Mouse (Mus musculus) G1E-ER4 (cell line): ENCODE results near the gene A930017K11Rik. TPM values are rescaled to one million over a fixed set of nuclear protein-coding genes. Genes with fewer than 3 reads are reported as not detected.

Experiments
- GATA1 ChIP-seq: IDR thresholded peaks from one replicate; pipeline ENCODE4 v1.8.0; 2012; ENCODE audit warnings: low read length, inconsistent platforms
- polyA plus RNA-seq: library from polyadenylated mRNA; stranded (reverse); fragments of >175 nt; gene quantifications from 2 replicates; pipeline ENCODE4 v1.2.3, GENCODE M21; 2012

A930017K11Rik gene
- polyA plus RNA-seq, 1 experiment = 0.15 TPM

DNA sequence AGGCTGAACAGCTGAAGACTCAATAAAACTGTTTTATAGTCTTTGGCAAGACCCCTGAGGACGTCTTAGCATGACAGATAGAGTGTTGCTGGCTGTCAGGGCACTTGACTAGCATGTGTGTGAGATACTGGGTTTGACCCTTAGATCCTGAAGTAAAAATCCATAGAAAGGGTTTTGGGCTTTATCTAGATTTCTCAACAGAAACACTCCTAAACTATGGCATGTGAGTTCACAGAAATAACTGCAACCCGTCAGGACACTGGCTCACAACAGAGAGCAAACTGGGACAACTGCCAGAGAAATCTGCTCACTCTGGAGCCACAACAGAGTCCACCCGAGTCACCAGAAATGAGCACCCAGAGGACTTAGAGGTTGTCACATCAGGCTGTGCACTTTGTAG, 15.3 kb upstream of the A930017K11Rik start:
- no peak for TF ChIP-seq GATA1

DNA sequence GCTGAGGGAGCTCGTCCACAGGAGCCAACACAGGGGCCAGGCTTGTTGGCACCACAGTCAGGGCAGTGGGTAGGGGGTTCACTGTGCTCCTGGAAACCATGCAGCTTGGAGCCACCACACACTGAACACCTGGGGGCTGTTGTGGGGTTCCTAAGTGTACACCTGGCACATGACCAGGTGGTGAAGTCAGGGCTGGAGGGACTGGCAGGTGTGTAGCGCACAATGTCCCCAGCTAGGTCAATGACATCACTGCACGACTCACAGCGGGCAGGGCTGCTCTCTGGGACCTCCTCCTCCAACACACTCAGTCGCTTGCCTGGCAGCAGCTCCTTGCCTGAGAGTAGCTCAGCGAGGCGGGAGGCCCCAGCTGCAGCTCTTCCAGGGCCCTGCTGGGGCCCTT, 11.9 kb upstream of the A930017K11Rik start:
- no peak for TF ChIP-seq GATA1

DNA sequence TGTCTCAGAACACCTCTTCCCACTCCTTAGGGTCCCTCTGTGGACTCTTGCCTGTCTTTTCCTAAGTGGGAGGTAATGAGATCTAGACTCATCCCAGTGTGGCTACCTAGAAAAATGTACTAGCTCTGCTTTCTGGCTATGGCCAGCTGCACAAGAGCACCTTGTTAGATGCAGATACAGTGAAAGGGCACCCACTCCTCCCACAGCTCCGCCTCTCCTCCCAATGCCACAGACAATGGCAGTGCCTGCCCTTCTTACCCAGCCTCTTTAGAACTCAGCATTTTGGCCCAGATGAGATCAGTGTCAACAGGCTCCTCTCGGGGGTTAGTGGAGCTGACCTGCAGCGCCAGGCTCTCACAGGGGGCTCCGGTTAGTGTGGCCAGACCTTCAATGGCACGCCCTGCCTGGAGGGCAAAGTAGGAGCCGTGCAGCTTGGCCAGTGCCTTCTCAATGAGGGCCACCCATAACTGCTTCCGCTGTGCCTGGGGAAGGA, 10.1 kb upstream of the A930017K11Rik start:
- TF ChIP-seq GATA1 = no peak

DNA sequence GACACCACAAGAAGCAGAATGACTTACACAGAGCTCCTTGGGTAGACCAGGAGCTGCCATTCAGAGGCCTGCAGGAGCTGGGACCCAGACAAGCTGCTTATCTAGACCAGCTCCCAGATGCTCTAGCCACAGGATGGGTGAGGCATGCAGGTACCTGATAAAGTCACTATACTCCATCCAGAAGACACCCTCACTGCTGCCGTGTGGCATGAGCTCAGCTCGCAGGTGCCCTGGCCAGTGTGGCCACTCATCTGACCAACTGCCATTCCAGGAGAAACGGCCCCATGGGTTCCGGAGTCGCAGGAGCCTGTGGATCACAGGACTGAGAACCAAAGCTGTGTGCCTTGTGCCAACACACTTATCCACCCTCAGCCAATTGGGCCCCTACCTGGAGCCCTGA, 9.2 kb upstream of the A930017K11Rik start:
- TF ChIP-seq GATA1 = peak; percentile 76

DNA sequence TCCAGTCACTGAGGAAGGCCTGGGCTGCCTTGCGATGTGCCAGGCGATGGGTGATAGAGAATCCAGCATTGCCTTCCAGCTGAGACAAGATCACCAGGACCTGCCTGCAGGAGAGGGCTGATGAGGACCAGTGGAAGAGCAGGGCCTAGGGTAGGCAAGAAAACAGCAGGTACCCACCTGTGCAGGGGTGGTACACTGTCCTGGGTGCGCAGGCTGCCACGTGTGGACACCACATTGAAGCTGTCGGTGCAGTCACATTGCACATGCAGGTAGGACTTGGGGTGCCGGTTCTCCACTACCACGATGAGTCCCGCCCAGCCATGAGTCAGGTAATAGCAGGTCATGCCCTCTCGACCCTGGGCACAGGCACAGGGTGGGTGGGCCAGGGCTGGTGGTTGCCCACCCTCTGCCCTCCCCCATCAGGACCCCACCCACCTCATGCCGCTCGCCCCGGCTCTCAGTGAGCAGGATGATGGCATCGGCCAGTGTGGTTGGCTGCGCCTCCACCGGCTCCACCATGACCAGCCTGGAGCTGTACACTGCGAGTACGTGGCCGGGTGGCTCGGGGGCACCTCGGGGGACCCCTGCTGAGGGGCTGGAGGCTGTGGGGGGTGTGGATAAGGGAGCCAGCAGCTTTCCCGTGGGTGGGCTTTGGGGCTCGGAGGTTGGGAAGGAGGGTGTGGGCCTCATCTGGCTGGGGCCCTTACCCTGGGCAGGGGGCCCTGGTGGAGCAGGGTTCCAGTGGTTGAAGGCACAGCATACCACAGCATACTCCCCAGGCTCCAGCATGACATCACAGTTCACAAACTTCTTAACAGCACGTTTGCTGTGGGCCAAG, 7.5 kb upstream of the A930017K11Rik start:
- no peak for TF ChIP-seq GATA1

DNA sequence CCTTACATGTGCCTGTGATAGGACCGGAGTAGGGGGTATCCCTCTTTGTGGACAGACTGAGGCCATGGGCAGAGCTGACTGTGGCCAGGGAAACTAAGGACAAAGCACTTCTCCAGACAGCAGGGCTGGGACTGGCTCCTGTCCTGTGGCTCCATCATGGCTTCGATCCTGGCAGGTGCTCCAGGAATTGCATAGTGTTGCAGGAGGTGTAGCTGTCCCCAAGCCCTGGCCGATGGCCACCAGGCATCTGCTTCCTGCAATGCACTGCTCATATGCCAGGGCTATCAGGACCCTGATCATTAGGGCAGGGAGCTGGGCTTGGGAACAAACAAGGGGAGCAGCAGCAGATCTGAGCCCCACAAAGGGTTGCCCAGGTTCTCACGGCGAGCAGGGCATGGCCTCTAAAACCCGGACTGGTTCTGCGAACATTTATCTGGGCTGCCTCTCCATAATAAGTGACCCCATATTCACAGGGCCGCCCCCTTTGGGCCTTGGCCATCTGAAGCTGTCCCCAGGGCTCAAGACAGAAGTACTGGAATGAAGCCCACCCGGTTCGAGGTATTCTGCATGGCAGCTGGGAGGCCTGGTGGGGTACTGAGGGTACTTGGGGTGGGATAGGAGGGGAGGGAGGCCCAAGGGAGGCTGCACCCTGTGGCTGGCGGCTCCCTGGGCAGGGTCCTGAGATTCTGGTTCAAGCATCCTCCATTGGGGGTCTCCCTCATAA, 6.6 kb upstream of the A930017K11Rik start:
- TF ChIP-seq GATA1 = no peak

DNA sequence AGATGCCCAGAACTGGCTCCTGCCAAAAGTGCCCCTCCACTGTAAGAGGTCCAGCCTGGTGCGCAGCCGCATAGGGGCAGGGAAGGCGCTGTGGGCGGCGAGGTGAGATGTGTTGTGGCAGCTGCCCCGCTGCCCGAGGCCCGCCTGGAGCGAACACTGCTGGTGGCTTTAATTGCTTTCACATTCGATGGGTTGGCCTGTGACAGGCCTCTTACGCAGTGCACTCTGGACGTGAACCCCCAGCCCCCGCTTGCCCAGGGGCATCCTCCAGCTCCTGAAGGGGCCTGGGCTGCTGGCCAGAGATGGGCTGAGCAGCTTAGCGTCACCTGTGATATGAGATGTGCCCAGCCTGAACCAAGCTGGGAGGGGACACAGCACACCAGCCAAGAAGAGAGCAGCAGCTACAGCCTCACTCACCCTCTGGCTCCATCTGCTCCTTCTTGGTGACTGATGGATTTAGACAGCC, 5.3 kb upstream of the A930017K11Rik start:
- no peak for TF ChIP-seq GATA1

DNA sequence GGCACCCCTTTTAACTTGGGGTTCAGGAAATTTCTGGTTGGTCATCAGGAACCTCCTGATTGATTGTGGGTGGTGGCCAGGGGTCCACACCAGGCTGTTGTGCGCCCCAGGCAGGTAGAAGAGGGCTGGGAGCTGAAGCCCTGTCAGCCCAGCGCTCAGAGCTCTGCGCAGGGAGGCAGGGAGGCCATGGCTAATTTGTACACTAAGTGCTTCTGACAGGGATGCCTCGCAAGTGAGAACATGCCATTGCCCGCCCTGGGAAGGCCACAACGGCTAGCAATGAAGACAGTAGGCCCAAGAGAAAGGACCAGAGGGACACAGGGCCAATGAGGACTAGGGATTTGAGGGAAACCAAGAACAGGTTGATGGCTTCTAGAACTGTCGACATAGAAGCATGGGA, 4.3 kb upstream of the A930017K11Rik start:
- no peak for TF ChIP-seq GATA1

DNA sequence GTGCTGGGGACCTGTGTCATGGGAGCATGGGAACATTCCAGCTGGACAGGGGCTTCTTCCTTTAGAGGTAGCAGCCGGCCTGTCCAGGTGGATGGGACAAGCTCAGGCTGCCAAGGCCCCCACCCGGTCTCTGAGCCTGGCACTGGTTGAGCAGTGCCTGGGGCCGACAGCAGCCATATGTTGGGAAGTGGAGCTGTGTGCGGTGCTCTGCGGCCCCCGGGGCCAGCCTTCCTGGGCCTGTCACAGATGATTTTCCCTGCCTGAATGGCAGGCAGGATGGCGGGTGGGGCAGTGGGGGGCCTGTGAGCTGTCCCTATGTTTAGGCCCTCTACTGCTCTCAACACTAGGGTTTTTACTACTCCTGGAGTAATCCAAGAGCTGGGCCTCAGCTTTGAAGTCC, 3.8 kb upstream of the A930017K11Rik start:
- no peak for TF ChIP-seq GATA1

DNA sequence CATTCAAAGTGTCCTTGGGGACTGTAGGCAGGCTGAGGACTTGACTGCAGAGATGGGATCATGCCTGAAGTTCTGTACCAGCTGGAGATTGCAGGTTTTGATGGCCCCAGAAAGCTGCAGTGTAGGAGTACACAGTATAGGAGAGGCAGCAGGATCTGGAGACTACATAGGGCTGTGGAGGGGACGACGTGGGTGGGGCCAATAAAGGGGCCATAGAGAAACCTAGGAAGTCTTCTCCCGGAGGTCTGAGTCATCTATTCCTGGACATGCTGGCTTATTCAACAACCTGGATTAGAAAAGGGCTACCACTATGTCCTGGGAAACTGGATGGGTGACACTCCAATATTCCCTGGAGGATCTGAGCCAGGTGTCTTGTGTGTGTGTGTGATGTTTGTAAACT, 3.4 kb upstream of the A930017K11Rik start:
- no peak for TF ChIP-seq GATA1

DNA sequence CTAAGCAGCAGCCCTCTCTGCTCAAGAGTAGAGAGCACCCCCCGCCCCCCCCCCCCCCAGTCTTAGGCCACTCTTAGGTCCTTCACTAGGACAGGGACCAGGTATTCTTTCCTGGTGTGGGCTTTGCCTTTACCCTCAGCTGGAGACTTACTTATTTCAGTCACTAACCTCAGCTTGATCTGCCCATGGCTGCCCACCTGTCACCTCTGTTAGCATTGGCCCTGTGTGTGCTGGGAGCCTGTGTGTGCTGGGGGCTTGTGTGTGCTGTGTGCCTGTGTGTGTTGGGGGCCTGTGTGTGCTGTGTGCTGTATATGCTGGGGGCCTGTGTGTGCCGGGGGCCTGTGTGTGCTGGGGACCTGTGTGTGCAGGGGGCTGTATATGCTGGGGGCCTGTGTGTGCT, 2.3 kb upstream of the A930017K11Rik start:
- TF ChIP-seq GATA1 = no peak

DNA sequence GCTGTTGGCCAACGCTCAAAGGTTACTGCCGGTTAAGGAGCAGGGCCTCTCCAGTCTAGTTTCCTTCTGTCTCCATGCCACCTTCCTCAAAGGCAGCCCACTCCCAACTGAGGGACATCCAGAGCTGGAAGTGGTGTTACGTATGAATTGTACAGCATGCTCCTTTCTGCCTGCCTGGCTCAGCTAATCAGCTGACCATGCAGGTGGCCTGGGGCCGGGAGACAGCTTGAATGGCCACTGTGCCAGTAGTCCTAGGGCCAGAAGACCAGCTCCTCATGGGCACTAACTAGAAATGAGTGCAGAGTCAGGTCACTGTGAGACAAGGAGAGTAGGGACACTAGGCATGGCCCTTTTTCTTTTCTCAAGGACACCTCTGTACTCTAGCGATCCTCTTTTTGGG, 796 bp upstream of the A930017K11Rik start:
- no peak for TF ChIP-seq GATA1

DNA sequence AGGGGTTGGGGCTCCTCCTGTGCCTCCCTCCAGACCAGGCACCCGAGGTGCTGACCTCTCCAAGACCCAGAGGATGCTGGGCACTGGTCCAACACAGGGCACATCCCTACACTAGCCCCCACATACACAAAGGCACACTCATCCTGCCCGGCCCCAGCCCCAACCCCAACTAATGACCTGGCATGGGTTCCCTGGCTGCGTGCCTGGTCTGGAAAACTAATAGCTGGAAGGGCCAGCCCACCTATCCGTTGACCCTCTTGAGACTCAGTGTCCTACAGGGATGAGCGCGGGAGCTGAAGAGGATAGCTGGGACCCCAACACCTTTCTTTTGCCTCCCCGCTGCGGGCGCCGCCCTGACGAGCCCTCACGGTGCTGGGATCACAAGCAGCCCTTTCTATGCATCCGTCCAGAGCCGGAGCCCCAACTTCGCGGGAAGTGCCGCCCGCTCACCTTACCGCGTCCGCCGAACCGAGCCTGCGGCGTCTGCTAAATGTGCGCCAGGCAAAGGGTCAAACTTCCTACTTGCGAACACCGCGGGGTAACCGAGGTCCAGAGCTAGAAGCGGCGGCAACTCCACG, 1.1 kb downstream of the A930017K11Rik start:
- TF ChIP-seq GATA1 = no peak

DNA sequence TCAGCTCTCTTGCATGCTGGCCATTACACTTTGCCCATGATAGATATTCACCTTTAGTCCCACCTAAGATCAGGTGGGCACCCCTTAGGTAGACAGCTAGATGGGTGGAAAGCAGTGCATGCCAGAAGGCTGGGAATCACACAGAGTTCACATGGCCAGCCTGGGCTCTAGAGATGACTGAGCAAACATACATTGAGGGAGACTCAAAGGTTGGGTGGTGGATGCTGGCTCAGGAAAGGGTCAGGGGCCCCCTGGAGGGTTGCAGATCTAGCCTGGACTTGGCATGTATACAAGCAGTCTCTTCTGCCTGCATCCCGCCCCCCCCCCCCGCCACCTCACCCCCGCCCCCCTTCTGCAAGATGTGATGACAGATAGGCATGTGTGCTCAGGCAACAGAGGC, 1.7 kb downstream of the A930017K11Rik start:
- TF ChIP-seq GATA1 = no peak

DNA sequence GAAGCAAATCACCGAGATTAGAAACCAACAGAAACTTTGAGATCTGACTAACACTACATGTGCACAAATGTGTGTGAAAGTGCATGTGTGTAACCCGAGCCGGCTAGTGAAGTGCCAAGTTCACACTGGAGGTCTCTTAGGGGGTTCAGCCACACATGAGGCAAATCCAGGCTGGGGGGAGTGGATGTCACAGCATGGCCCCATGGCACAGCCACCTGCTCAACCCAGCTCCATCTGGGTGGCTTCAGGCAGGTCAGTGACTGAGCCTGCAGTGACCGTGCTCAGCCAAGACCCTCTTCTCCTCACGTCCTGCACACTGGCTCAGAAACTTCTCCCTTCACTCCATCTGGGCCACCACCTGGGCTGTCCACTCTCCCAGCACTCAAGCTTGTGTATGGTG, 2.4 kb downstream of the A930017K11Rik start:
- no peak for TF ChIP-seq GATA1

DNA sequence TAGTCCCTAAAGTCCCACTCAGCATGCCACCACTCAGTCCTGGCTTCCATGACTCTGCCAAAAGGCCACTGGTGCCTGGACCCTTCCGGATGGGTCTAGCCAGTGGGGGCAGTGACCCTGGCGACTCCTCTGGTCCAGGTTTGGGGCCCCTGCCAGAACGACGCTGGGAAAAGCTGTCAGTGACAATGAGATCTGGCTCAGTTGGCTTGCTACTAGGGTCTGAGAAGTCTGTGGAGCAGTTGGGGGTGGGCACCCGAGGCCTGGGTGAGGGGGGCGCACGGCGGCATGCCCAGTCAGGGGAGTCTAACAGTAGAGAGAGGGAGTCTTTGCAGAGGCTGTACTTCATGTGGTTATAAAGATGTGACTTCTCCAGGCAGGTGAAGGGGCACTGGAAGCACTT, 4.3 kb downstream of the A930017K11Rik start:
- TF ChIP-seq GATA1 = no peak
